In the genomic region with DNA sequence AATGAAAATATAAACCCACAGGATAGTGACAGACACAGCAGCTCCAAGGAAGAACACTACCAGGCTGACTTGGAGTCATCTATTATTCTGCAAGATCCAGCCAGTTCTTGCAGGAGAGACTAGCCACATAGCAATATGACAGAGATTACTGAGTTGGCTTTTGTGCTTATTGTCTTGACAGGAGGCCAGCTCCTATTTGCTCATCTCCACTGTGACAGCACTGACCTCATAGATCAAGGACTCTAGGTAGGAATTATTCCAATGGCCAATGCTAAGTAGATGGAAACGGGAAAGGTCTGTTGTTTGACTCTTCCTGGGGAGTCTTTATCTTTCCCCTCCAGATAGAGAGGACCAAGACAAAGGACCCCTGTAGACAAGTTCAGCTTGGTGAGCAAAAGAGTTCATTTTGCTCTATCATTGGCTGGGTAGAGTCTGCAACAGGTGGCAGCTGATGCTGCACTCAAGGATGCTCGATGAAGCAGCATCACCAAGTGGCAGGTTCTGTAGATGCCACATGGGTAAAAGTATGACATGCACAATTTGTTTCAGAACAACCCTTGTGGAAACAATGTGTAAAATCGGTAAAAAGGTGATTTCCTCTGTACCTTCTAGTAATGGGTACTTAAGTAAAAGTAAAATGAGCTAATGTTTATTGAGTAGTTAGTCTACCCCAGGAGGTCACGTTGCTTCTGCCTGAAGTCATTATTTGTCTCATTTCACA, we compare ENCODE assay signal across 19 mouse cellular contexts. TPM values are rescaled to one million over a fixed set of nuclear protein-coding genes. Genes with fewer than 3 reads are reported as not detected.
DNase-seq lines count a peak whose midpoint lies in the region; ATAC-seq and TF ChIP-seq lines count a peak whose summit lies in the region.
"Had no signal": no experiment of that assay in that cellular context is flagged by ENCODE, and none has a peak within 500 bp of the region (broad histone marks: within the 10 kb centered on the region; RNA-seq: fewer than 3 reads in every experiment).

No protein-coding gene starts in this region.

- H3K4me2 ChIP-seq in hindbrain, embryonic 14.5 days (replicated peaks), result no peak overlapping the region
- no peak overlapping the region for H3K4me2 ChIP-seq in hindbrain, embryonic 11.5 days (replicated peaks; ENCODE audit: low read depth, low read length)
- H3K4me2 ChIP-seq: embryonic facial prominence, embryonic 13.5 days; midbrain, embryonic 13.5 days; neural tube, embryonic 12.5 days had no signal

- no peak overlapping the region for H3K27ac ChIP-seq in hindbrain, embryonic 14.5 days
- H3K27ac ChIP-seq in hindbrain, embryonic 11.5 days (ENCODE audit: low read depth, low read length), result no peak overlapping the region
- no peak overlapping the region for H3K27ac ChIP-seq in forebrain, embryonic 10.5 days
- no peak overlapping the region for H3K27ac ChIP-seq in limb, embryonic 10.5 days
- H3K27ac ChIP-seq: embryonic facial prominence, embryonic 13.5 days; gastrocnemius, adult 2 months; heart, adult 2 months; midbrain, embryonic 13.5 days; neural tube, embryonic 12.5 days had no signal

- 0 out of 2 replicates have a peak, but pooled peaks cover 11% of the 10 kb centered on the region for H3K9me3 ChIP-seq in hindbrain, embryonic 14.5 days (ENCODE audit: control insufficient read depth, low read length)
- no peaks in the 10 kb centered on the region for H3K9me3 ChIP-seq in hindbrain, embryonic 11.5 days (ENCODE audit: control insufficient read depth, low read length)
- no peaks in the 10 kb centered on the region for H3K9me3 ChIP-seq in forebrain, embryonic 10.5 days
- no peaks in the 10 kb centered on the region for H3K9me3 ChIP-seq in limb, embryonic 10.5 days (replicated peaks)
- H3K9me3 ChIP-seq: embryonic facial prominence, embryonic 13.5 days; neural tube, embryonic 12.5 days had no signal

- no peak overlapping the region for H3K9ac ChIP-seq in hindbrain, embryonic 14.5 days
- H3K9ac ChIP-seq in hindbrain, embryonic 11.5 days (ENCODE audit: low read depth, low read length), result no peak overlapping the region
- H3K9ac ChIP-seq: embryonic facial prominence, embryonic 13.5 days; midbrain, embryonic 13.5 days; neural tube, embryonic 12.5 days had no signal

- H3K4me1 ChIP-seq in hindbrain, embryonic 14.5 days (replicated peaks; ENCODE audit: control insufficient read depth, insufficient read depth, low read length), result peaks cover 4% of the 10 kb centered on the region
- 0 out of 2 replicates have a peak, but pooled peaks cover 2% of the 10 kb centered on the region for H3K4me1 ChIP-seq in hindbrain, embryonic 11.5 days (replicated peaks; ENCODE audit: control insufficient read depth, insufficient read depth, low read length)
- H3K4me1 ChIP-seq in lung, adult 2 months (ENCODE audit: control insufficient read depth, insufficient read depth, low read length), result peaks cover 4% of the 10 kb centered on the region
- H3K4me1 ChIP-seq in forebrain, embryonic 10.5 days, result peaks cover 11% of the 10 kb centered on the region
- H3K4me1 ChIP-seq in limb, embryonic 10.5 days, result peaks cover 11% of the 10 kb centered on the region

- no peaks in the 10 kb centered on the region for H3K36me3 ChIP-seq in hindbrain, embryonic 14.5 days (replicated peaks; ENCODE audit: control insufficient read depth, insufficient read depth)
- H3K36me3 ChIP-seq in hindbrain, embryonic 11.5 days (ENCODE audit: control insufficient read depth, insufficient read depth, low read length), result no peaks in the 10 kb centered on the region
- H3K36me3 ChIP-seq in forebrain, embryonic 10.5 days (replicated peaks), result no peaks in the 10 kb centered on the region
- H3K36me3 ChIP-seq in limb, embryonic 10.5 days, result no peaks in the 10 kb centered on the region
- H3K36me3 ChIP-seq: embryonic facial prominence, embryonic 13.5 days; midbrain, embryonic 13.5 days; neural tube, embryonic 12.5 days had no signal

- TF ChIP-seq CTCF in lung, adult 2 months (IDR thresholded peaks at IDR 0.05; ENCODE audit: insufficient read depth, low read length), result no peak

- ATAC-seq in hindbrain, embryonic 14.5 days (ENCODE audit: low FRiP score), result no peak
- no peak for ATAC-seq in hindbrain, embryonic 11.5 days (ENCODE audit: low FRiP score)

- no peaks in the 10 kb centered on the region for H3K27me3 ChIP-seq in hindbrain, embryonic 14.5 days (ENCODE audit: control insufficient read depth, insufficient read depth, low read length)
- H3K27me3 ChIP-seq in hindbrain, embryonic 11.5 days (ENCODE audit: control insufficient read depth, insufficient read depth, low read length), result no peaks in the 10 kb centered on the region
- peaks cover 15% of the 10 kb centered on the region; the same call in 1 of the 2 replicates for H3K27me3 ChIP-seq in forebrain, embryonic 10.5 days (ENCODE audit: poor library complexity, severe bottlenecking)
- H3K27me3 ChIP-seq in limb, embryonic 10.5 days (ENCODE audit: low read depth, poor library complexity, severe bottlenecking), result no peaks in the 10 kb centered on the region
- H3K27me3 ChIP-seq: embryonic facial prominence, embryonic 13.5 days; midbrain, embryonic 13.5 days had no signal

- H3K4me3 ChIP-seq in hindbrain, embryonic 14.5 days (replicated peaks; ENCODE audit: low read length), result no peak overlapping the region
- H3K4me3 ChIP-seq in hindbrain, embryonic 11.5 days (ENCODE audit: low read depth, low read length), result no peak overlapping the region
- H3K4me3 ChIP-seq in lung, adult 2 months (replicated peaks; ENCODE audit: extremely low read depth, low read depth, low read length), result no peak overlapping the region
- H3K4me3 ChIP-seq in forebrain, embryonic 10.5 days, result no peak overlapping the region
- H3K4me3 ChIP-seq in limb, embryonic 10.5 days, result no peak overlapping the region
- H3K4me3 ChIP-seq: embryonic facial prominence, embryonic 13.5 days; gastrocnemius, adult 2 months; heart, adult 2 months; midbrain, embryonic 13.5 days; neural tube, embryonic 12.5 days had no signal

- no peak for TF ChIP-seq POLR2A in lung, adult 2 months (IDR thresholded peaks at IDR 0.05; ENCODE audit: borderline replicate concordance, extremely low read depth, low read depth, low read length)

- peak; percentile 29 for DNase-seq in hindbrain, embryonic 14.5 days (ENCODE audit: low spot score)
- DNase-seq in hindbrain, embryonic 11.5 days (ENCODE audit: low spot score), result no peak
- DNase-seq in thymus, postnatal 0 days (ENCODE audit: low spot score), result peak; percentile 19
- no peak for DNase-seq in thymus, postnatal 36 days
- peak; percentile 27 to 41 for DNase-seq in adrenal gland, postnatal 36 days
- no peak for DNase-seq in lung, adult 2 months
- DNase-seq in forebrain, embryonic 10.5 days (ENCODE audit: extremely low spot score, low spot score), result no peak
- DNase-seq in limb, embryonic 10.5 days (ENCODE audit: low spot score), result no peak
- DNase-seq: gastrocnemius, adult 2 months; heart, adult 2 months; heart, postnatal 10 days; kidney, adult 9 months; lung, adult 18-20 months; lung, postnatal 4 days; right cerebral cortex, postnatal 4 days; thymus, adult 18-20 months had no signal

- WGBS in hindbrain, embryonic 14.5 days, result 41% methylated on average over 4 of the region's 4 CpGs
- WGBS in hindbrain, embryonic 11.5 days, result 45% methylated on average over 4 of the region's 4 CpGs
- WGBS in lung, adult 2 months, result 52% methylated on average over 4 of the region's 4 CpGs
- WGBS in forebrain, embryonic 10.5 days, result 52% methylated on average over 4 of the region's 4 CpGs
- WGBS in limb, embryonic 10.5 days, result 63% methylated on average over 4 of the region's 4 CpGs

RNA-seq across cellular contexts. Expression of gene Tmem170b, which starts 32.4 kb away (rescaled TPM):
- polyA plus RNA-seq in hindbrain, embryonic 14.5 days (2014; fragmentation: Nextera tagmentation; extraction: Ambion mirVana), result 62.4 and 65.9 TPM in 2 replicates
- 22.3 and 25.0 TPM in 2 replicates for polyA plus RNA-seq in hindbrain, embryonic 11.5 days (2014; fragmentation: Nextera tagmentation; extraction: Ambion mirVana)
- 7.9 and 10.2 TPM in 2 replicates for polyA plus RNA-seq in thymus, postnatal 0 days (2015; fragmentation: Nextera tagmentation; extraction: Ambion mirVana)
- total RNA-seq in adrenal gland, postnatal 36 days (2021), result 10 to 100 TPM; 23.0 to 29.0 TPM
- polyA plus RNA-seq in lung, adult 2 months (2012; rRNA removed), result 5.4 and 6.6 TPM in 2 replicates
- polyA plus RNA-seq in forebrain, embryonic 10.5 days (2016; fragmentation: Nextera tagmentation; extraction: Ambion mirVana), result 11.4 and 12.2 TPM in 2 replicates
- polyA plus RNA-seq in limb, embryonic 10.5 days (2016; fragmentation: Nextera tagmentation; extraction: Ambion mirVana), result 4.4 and 7.2 TPM in 2 replicates

Comparison
In these comparisons a context has a peak if more than half of its experiments do, and no peak if none do; other contexts are left out.
1. DNase-seq: peak in hindbrain, embryonic 14.5 days (single experiment), thymus, postnatal 0 days (single experiment) and adrenal gland, postnatal 36 days (2 of 2); none in hindbrain, embryonic 11.5 days (single experiment), thymus, postnatal 36 days (0 of 2), lung, adult 2 months (single experiment), forebrain, embryonic 10.5 days (single experiment) and limb, embryonic 10.5 days (single experiment).